Mouse (Mus musculus) testis, adult 2 months (tissue): ENCODE data around the gene Ppp6r1. TPM values are rescaled to one million over a fixed set of nuclear protein-coding genes. Genes with fewer than 3 reads are reported as not detected.
A peak's percentile ranks its signal among the peaks of the same experiment; 100 is the strongest.

ENCODE experiments used
- H3K27ac ChIP-seq: fragments of 200-500 bp; 2 replicates; pipeline ENCODE4 v1.5.1; 2012; ENCODE audit warnings: low read depth, low read length; ENCODE audit not compliant: control insufficient read depth, insufficient read depth
- H3K27me3 ChIP-seq: fragments of 200-500 bp; 2 replicates; pipeline ENCODE4 v1.6.1; 2012; ENCODE audit warnings: mild to moderate bottlenecking, low read length, moderate library complexity; ENCODE audit not compliant: control insufficient read depth, insufficient read depth
- H3K36me3 ChIP-seq: fragments of 200-500 bp; 2 replicates; pipeline ENCODE4 v1.6.1; 2012; ENCODE audit warnings: mild to moderate bottlenecking, low read length; ENCODE audit not compliant: control insufficient read depth, insufficient read depth
- H3K4me1 ChIP-seq: fragments of 200-500 bp; 2 replicates; pipeline ENCODE4 v1.6.1; 2012; ENCODE audit warnings: low read length; ENCODE audit not compliant: control insufficient read depth, insufficient read depth
- H3K4me3 ChIP-seq: fragments of 200-500 bp; 2 replicates; pipeline ENCODE4 v1.5.1; 2012; ENCODE audit warnings: low read depth, mild to moderate bottlenecking, low read length, moderate library complexity, mixed read lengths; ENCODE audit not compliant: control insufficient read depth
- CTCF ChIP-seq: fragments of 200-500 bp; IDR thresholded peaks from 2 replicates; pipeline ENCODE4 v1.5.1; 2012; ENCODE audit warnings: low read depth, mild to moderate bottlenecking, inconsistent platforms, low read length, moderate library complexity; ENCODE audit not compliant: control insufficient read depth, insufficient read depth, insufficient replicate concordance
- POLR2A ChIP-seq: fragments of 200-500 bp; IDR thresholded peaks from 2 replicates; pipeline ENCODE4 v1.6.1; 2012; ENCODE audit warnings: low read depth, mild to moderate bottlenecking, inconsistent platforms, low read length, moderate library complexity; ENCODE audit not compliant: control insufficient read depth
- polyA plus RNA-seq: library from polyadenylated mRNA; depleted of rRNA; stranded (reverse); fragments of >200 nt; gene quantifications from 2 replicates; pipeline ENCODE4 v1.2.3, GENCODE M21; 2012

The Ppp6r1 gene
- polyA plus RNA-seq, 1 experiment: 137 TPM

GRCm38 (mm10) chr7:4656818-4657217 is 2.0 kb downstream of the Ppp6r1 start:
- TF ChIP-seq POLR2A: no peak
- TF ChIP-seq CTCF: no peak
- Histone ChIP-seq H3K4me3 (peak overlapping the region; percentile 45; the same call in 1 of the 2 replicates), H3K36me3 (no peaks in the 10 kb centered on the region), H3K4me1 (peaks cover 9% of the 10 kb centered on the region; the same call in 1 of the 2 replicates), H3K27ac (no peak overlapping the region), H3K27me3 (no peaks in the 10 kb centered on the region)

- H3K4me1 ChIP-seq: peaks cover 9% of the 10 kb centered on the region; the same call in 1 of the 2 replicates
- H3K36me3 ChIP-seq: no peaks in the 10 kb centered on the region
- TF ChIP-seq POLR2A (no peak), CTCF (no peak)
- H3K27me3 ChIP-seq: no peaks in the 10 kb centered on the region
- no peak overlapping the region for H3K4me3 ChIP-seq
- H3K27ac ChIP-seq: no peak overlapping the region
These were observed 2.9 kb downstream of the Ppp6r1 start for GRCm38 (mm10) chr7:4655916-4656315.

- Histone ChIP-seq H3K27me3 (no peaks in the 10 kb centered on the region), H3K4me1 (peaks cover 9% of the 10 kb centered on the region; the same call in 1 of the 2 replicates), H3K36me3 (no peaks in the 10 kb centered on the region), H3K27ac (no peak overlapping the region), H3K4me3 (no peak overlapping the region)
- TF ChIP-seq CTCF (no peak), POLR2A (no peak)
These were observed 3.4 kb downstream of the Ppp6r1 start for GRCm38 (mm10) chr7:4655393-4655792.

- Histone ChIP-seq H3K36me3 (no peaks in the 10 kb centered on the region), H3K4me3 (no peak overlapping the region), H3K27me3 (no peaks in the 10 kb centered on the region), H3K27ac (no peak overlapping the region), H3K4me1 (peaks cover 8% of the 10 kb centered on the region; the same call in 1 of the 2 replicates)
- TF ChIP-seq POLR2A (no peak), CTCF (no peak)
These were observed 4.6 kb downstream of the Ppp6r1 start for GRCm38 (mm10) chr7:4654221-4654620.

GRCm38 (mm10) chr7:4653780-4654179 is 5.0 kb downstream of the Ppp6r1 start:
- no peak for TF ChIP-seq CTCF
- no peak for TF ChIP-seq POLR2A
- Histone ChIP-seq H3K27me3 (no peaks in the 10 kb centered on the region), H3K4me1 (peaks cover 8% of the 10 kb centered on the region; the same call in 1 of the 2 replicates), H3K4me3 (no peak overlapping the region), H3K36me3 (no peaks in the 10 kb centered on the region), H3K27ac (no peak overlapping the region)

DNA sequence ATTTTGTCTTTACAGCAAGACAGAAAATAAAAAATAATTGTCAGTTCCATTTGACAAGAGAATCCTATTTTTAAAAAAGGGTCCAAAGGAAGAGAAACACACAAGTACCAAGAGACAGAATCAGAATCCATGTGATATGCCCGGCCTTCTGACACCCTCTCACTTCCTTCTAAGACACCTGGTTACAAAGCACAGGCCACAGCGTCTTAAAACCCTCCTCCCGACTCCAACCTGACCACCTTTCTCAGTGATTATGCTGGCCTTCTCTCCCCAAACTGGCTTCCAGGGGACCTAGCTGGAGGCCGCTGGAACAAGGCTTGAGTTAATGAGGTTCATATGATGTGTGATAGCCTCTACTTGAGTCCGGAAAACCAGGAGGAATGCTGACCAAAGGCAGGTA is 5.5 kb downstream of the Ppp6r1 start:
- H3K4me1 ChIP-seq: peaks cover 8% of the 10 kb centered on the region; the same call in 1 of the 2 replicates
- no peaks in the 10 kb centered on the region for H3K36me3 ChIP-seq
- no peak overlapping the region for H3K27ac ChIP-seq
- H3K4me3 ChIP-seq: no peak overlapping the region
- no peak for TF ChIP-seq CTCF
- no peak for TF ChIP-seq POLR2A
- no peaks in the 10 kb centered on the region for H3K27me3 ChIP-seq

DNA sequence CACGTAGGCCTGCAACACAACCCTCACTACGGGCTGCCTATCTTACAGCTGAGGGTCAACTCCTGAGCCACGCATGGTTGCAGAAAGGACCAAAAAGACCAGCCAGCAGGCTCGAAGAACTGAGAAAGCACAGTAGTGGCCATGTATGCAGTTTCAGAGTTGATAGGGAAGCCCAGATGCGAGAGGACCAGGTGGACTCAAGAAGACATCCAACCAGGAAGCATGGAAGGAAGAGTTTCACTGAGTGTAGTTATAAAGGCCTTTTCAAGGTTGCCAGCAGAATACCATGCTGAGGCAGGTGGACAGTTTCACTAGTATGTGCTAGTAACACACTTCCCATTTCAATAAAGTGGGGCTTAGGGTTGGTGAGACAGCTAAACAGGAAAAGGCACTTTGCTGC is 6.1 kb downstream of the Ppp6r1 start:
- Histone ChIP-seq H3K36me3 (no peaks in the 10 kb centered on the region), H3K27me3 (no peaks in the 10 kb centered on the region), H3K4me3 (no peak overlapping the region), H3K27ac (no peak overlapping the region), H3K4me1 (peaks cover 5% of the 10 kb centered on the region; the same call in 1 of the 2 replicates)
- no peak for TF ChIP-seq CTCF
- TF ChIP-seq POLR2A: no peak
